Mouse (Mus musculus) kidney, adult 11 months (tissue): Measurements from ENCODE around the gene Rapgef5.

Source experiments
- DNase-seq: peaks from one replicate; pipeline ENCODE4 v3.0.0; 2022

The Rapgef5 gene

GRCm38 (mm10) chr12:117679795-117680194 lies 163.5 kb downstream of the Rapgef5 start:
- no peak for DNase-seq

GRCm38 (mm10) chr12:117681273-117681672 lies 165.0 kb downstream of the Rapgef5 start:
- DNase-seq: no peak

- no peak for DNase-seq
Observed at GRCm38 (mm10) chr12:117683377-117683776, 167.1 kb downstream of the Rapgef5 start.

- DNase-seq: no peak
Observed at GRCm38 (mm10) chr12:117683984-117684383, 167.7 kb downstream of the Rapgef5 start.

- DNase-seq: no peak
Observed at GRCm38 (mm10) chr12:117684788-117685187, 168.5 kb downstream of the Rapgef5 start.

- no peak for DNase-seq
Observed at GRCm38 (mm10) chr12:117685336-117685735, 169.1 kb downstream of the Rapgef5 start.

GRCm38 (mm10) chr12:117686732-117687131 lies 170.5 kb downstream of the Rapgef5 start:
- no peak for DNase-seq

GRCm38 (mm10) chr12:117688655-117689548 lies 172.6 kb downstream of the Rapgef5 start:
- no peak for DNase-seq

- no peak for DNase-seq
Observed at GRCm38 (mm10) chr12:117691336-117691735, 175.1 kb downstream of the Rapgef5 start.

GRCm38 (mm10) chr12:117692775-117693174 lies 176.5 kb downstream of the Rapgef5 start:
- DNase-seq: no peak

GRCm38 (mm10) chr12:117699950-117700665 lies 183.8 kb downstream of the Rapgef5 start:
- DNase-seq: no peak

GRCm38 (mm10) chr12:117700927-117701326 lies 184.6 kb downstream of the Rapgef5 start:
- DNase-seq: no peak

GRCm38 (mm10) chr12:117702291-117702690 lies 186.0 kb downstream of the Rapgef5 start:
- DNase-seq: no peak

- no peak for DNase-seq
Observed at GRCm38 (mm10) chr12:117702928-117703327, 186.6 kb downstream of the Rapgef5 start.

GRCm38 (mm10) chr12:117703413-117703812 lies 187.1 kb downstream of the Rapgef5 start:
- no peak for DNase-seq

- no peak for DNase-seq
Observed at GRCm38 (mm10) chr12:117705308-117705707, 189.0 kb downstream of the Rapgef5 start.

- DNase-seq: no peak
Observed at GRCm38 (mm10) chr12:117709280-117709679, 193.0 kb downstream of the Rapgef5 start.

GRCm38 (mm10) chr12:117712474-117712873 lies 196.2 kb downstream of the Rapgef5 start:
- DNase-seq: no peak

- no peak for DNase-seq
Observed at GRCm38 (mm10) chr12:117713616-117714015, 197.3 kb downstream of the Rapgef5 start.

GRCm38 (mm10) chr12:117720794-117721747 lies 204.8 kb downstream of the Rapgef5 start:
- DNase-seq: no peak

GRCm38 (mm10) chr12:117721748-117722150 lies 205.5 kb downstream of the Rapgef5 start:
- no peak for DNase-seq

GRCm38 (mm10) chr12:117725011-117725410 lies 208.7 kb downstream of the Rapgef5 start:
- DNase-seq: no peak
